Mouse (Mus musculus): ENCODE results near the gene Serpinb6b. TPM values are rescaled to one million over a fixed set of nuclear protein-coding genes. Genes with fewer than 3 reads are reported as not detected.

Serpinb6b gene
- total RNA-seq, 2 experiments from 2014 or later, result 2.2 to 5.7 TPM

GRCm38 (mm10) chr13:32974268-32974667 lies 9.3 kb downstream of the Serpinb6b start:
- no peak for ATAC-seq (replicated peaks; ENCODE audit: poor library complexity)

- ATAC-seq (replicated peaks; ENCODE audit: poor library complexity), result no peak
These were observed 10.0 kb downstream of the Serpinb6b start for GRCm38 (mm10) chr13:32974889-32975460.

GRCm38 (mm10) chr13:32975710-32976109 lies 10.7 kb downstream of the Serpinb6b start:
- ATAC-seq (replicated peaks; ENCODE audit: poor library complexity), result no peak

- ATAC-seq (replicated peaks; ENCODE audit: poor library complexity), result no peak
These were observed 17.6 kb downstream of the Serpinb6b start for GRCm38 (mm10) chr13:32982556-32983042.

- ATAC-seq (replicated peaks; ENCODE audit: poor library complexity), result no peak
These were observed 21.2 kb downstream of the Serpinb6b start for GRCm38 (mm10) chr13:32986256-32986655.

- peak; percentile 98 for ATAC-seq (replicated peaks; ENCODE audit: poor library complexity)
These were observed 28.3 kb downstream of the Serpinb6b start for GRCm38 (mm10) chr13:32993152-32993893.

GRCm38 (mm10) chr13:32993894-32994242 lies 28.9 kb downstream of the Serpinb6b start:
- no peak for ATAC-seq (replicated peaks; ENCODE audit: poor library complexity)

- ATAC-seq (replicated peaks; ENCODE audit: poor library complexity), result no peak
These were observed 30.0 kb downstream of the Serpinb6b start for GRCm38 (mm10) chr13:32995051-32995450.

- ATAC-seq (replicated peaks; ENCODE audit: poor library complexity), result no peak
These were observed 36.3 kb downstream of the Serpinb6b start for GRCm38 (mm10) chr13:33001341-33001740.

- no peak for ATAC-seq (replicated peaks; ENCODE audit: poor library complexity)
These were observed 37.9 kb downstream of the Serpinb6b start, which contains the start of gene Serpinb9 for GRCm38 (mm10) chr13:33002950-33003349. Serpinb9 (plus strand) TSS chr13:33003250.

GRCm38 (mm10) chr13:33003523-33004413 lies 38.8 kb downstream of the Serpinb6b start:
- peak; percentile 27 for ATAC-seq (replicated peaks; ENCODE audit: poor library complexity)

GRCm38 (mm10) chr13:33004414-33005105 lies 39.6 kb downstream of the Serpinb6b start:
- peak; percentile 91 for ATAC-seq (replicated peaks; ENCODE audit: poor library complexity)

- ATAC-seq (replicated peaks; ENCODE audit: poor library complexity), result no peak
These were observed 40.6 kb downstream of the Serpinb6b start for GRCm38 (mm10) chr13:33005501-33006075.

- no peak for ATAC-seq (replicated peaks; ENCODE audit: poor library complexity)
These were observed 41.5 kb downstream of the Serpinb6b start for GRCm38 (mm10) chr13:33006555-33006954.

- no peak for ATAC-seq (replicated peaks; ENCODE audit: poor library complexity)
These were observed 47.4 kb downstream of the Serpinb6b start for GRCm38 (mm10) chr13:33012395-33012794.

- ATAC-seq (replicated peaks; ENCODE audit: poor library complexity), result no peak
These were observed 48.3 kb downstream of the Serpinb6b start for GRCm38 (mm10) chr13:33013271-33013670.

GRCm38 (mm10) chr13:33022371-33022770 lies 57.4 kb downstream of the Serpinb6b start:
- ATAC-seq (replicated peaks; ENCODE audit: poor library complexity), result no peak

- ATAC-seq (replicated peaks; ENCODE audit: poor library complexity), result no peak
These were observed 61.5 kb downstream of the Serpinb6b start for GRCm38 (mm10) chr13:33026427-33027057.

GRCm38 (mm10) chr13:33027244-33027643 lies 62.2 kb downstream of the Serpinb6b start, which contains the start of gene Serpinb9b:
Serpinb9b (plus strand) TSS chr13:33027416.
- peak; percentile 20; the same call in 1 of the 2 replicates for ATAC-seq (replicated peaks; ENCODE audit: poor library complexity)

GRCm38 (mm10) chr13:33028146-33028545 lies 63.1 kb downstream of the Serpinb6b start:
- ATAC-seq (replicated peaks; ENCODE audit: poor library complexity), result no peak; the same call in 1 of the 2 replicates

Measured in megakaryocyte progenitor cell, adult 5-6 weeks (primary cell).